Mouse (Mus musculus) mesoderm, embryonic 11.5 days (tissue): ENCODE measurements around the gene Arrb1.

ENCODE experiments used
- DNase-seq: peaks from one replicate; pipeline ENCODE4 v3.0.0-alpha.2; 2012; ENCODE audit warnings: low read depth, low spot score

Arrb1 gene

DNA sequence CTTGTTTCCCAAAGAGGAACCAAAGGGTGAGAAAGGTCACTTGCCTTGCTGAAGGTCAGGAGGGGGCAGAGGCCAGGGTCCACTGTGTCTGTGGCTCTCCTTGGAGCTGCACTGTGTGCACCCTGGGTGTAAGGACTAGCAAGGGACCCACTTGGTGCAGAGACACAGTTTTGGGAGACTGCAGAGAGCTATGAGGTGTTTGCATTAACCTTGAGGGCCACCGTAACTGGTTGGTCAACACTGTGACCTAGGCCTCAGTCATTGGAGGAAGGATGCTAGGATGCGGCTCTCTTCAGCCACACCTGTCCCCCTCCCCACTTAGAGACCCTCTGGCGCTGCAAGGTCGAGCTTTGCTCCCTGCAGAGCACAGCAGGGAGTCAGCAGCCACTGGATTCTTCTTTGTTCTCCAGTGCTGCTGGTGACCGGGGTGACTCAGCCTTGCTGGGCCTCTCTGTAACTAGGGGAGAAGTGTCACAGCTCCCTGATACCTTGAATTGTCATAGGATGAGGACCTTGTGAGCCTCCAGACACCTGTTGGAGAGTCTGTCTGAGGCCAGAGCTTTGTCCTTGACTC is 2.0 kb downstream of the Arrb1 start:
- no peak for DNase-seq

DNA sequence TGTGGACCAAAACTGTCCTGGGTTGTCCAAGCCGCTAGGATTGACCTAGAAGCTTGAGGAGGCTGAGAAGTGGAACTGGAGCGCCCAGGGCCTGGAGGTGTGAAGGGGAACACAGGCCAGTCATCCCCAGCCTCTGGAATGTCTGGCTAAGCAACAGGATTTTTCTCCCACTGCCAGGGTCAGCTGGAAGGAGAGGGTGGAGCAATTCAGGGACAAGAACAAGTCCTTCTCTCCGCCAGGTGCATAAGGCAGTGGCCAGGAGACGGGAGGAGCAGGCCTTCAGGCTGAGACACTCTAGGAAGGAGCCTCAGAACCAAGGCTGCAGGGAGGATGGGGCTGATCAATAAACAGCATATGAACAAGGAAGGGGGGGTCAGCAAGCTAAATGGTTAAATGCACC is 3.2 kb downstream of the Arrb1 start:
- DNase-seq, result no peak

DNA sequence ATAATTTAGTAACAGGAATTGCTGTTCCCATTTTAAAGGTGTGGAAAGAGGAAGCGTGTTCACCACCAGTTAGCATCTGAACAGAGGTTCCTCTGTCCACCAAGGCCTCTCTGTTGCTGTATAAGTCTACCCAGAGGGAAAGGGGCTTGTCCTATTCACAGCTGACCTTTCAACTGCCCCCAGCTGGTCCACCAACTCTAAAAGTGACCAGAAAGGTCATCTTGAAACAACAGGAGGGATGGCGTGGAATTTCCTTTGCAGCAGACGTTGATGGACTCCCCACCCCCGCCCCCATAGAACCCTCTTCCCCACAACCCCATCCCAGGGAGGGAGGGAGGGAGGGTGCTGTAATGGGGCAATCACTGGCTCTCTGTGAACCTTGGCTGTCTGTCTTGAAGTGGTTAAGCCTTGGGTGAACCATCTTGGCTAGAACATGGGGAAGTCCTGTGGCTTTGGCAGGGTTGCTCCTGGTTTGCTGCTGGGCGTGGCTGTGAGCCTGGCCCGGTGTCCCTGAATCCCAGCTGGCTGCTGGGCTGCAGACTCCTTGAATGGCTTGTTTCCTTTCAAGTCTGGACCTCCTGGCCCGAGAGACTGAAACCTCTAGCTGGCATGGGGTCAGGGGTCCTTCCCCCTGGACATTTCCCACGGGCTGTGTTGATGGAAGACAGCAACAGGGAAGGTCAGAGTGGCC is 4.1 kb downstream of the Arrb1 start:
- DNase-seq, result peak; percentile 50

DNA sequence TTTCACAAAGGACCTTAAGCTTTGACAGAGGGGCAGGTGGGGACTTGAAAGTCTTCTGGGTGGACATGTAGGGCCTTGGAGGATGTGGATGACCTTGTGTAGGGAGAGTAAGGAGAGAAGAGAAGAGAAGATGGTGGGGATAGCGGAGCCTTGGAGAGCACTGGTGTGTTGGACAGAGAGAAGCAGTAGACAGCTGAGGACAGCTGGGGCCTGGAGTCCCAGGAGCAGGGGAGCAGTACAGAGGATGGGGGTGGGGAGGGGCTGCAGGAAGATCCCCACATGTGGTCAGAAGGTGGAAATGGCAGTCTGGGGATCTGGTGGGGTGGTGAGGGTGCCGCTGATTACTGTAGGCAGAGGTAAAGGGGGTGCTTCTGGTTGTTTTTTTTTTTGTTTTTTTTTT is 4.8 kb downstream of the Arrb1 start:
- DNase-seq, result no peak

DNA sequence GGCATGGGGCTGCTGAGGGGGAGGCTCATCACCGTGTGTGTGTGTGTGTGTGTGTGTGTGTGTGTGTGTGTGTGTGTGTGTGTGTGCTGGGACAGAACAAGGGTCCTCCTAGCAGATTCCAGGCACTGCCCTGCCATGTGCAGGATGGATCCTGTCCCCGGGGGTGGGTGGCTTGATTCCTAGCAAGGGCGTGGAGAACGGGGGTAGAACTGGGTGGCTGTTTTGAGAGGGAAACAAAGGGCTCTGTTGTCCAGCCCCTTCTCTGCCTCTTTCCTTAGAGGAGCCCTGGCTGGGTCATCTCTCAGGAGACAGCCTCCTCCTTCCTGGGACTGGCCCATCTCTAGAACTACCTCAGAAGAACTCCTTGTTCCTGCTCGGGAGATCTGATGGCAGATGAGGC is 5.9 kb downstream of the Arrb1 start:
- DNase-seq, result no peak

DNA sequence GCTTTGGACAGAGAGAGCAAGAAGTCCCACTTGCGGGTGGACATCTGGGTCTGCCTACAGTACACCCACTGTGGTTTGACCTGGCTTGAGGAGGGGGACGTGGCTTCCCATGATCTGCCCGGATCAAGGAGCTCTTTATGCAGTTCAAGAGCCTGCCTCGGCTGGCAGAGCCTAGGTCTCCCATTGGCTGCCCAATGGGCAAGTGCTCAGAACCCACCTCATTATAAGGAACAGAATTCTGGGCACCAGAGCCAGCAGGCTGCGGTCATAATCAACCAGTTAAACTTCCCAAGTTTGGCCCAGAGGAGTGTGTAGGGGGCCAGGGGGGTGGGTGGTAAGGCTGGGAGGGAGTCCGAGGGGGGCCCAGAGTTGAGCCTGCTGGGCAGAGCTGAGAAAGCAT is 9.0 kb downstream of the Arrb1 start:
- no peak for DNase-seq

DNA sequence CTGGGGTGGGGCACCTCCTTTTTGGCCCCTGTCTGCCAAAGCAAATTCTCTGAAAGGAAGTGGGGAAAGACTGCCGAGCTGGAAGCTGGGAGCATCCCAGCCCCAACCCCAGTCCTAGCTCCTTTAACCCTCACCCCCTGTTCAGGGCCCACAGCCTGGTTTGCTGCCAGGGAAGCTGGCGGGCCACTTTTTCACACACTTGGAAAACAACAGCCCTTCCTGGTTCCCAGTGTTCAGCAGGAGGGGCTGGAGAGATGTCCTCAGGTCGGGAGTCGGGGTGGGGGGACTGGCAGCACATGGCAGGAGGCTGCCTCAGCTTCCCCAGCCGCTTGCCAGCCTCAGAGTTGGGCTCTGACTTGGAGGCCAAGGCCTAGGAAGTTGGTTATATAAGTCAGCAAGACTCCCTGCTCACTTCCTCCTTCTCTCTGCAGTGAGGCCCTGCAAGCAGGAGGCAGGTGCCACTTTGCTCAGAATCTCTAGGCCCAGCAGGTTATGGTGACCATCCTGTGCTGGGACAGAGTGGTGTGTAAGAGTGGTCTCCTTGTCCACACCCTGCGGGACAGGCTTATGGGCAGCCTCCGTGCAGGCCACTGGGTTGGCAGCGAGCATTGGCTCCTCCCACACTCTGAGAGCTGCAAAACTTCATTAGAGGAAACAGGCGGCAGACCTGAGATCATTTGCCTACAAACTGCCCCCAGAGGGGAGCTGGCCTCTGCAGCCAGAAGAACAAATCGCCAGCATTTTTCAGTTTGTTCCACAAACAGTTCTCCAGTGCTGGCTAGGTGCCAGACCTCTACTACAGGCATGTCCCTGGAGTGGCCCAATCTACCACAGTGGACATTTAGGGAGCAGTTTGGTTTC is 10.8 kb downstream of the Arrb1 start:
- DNase-seq, result no peak

DNA sequence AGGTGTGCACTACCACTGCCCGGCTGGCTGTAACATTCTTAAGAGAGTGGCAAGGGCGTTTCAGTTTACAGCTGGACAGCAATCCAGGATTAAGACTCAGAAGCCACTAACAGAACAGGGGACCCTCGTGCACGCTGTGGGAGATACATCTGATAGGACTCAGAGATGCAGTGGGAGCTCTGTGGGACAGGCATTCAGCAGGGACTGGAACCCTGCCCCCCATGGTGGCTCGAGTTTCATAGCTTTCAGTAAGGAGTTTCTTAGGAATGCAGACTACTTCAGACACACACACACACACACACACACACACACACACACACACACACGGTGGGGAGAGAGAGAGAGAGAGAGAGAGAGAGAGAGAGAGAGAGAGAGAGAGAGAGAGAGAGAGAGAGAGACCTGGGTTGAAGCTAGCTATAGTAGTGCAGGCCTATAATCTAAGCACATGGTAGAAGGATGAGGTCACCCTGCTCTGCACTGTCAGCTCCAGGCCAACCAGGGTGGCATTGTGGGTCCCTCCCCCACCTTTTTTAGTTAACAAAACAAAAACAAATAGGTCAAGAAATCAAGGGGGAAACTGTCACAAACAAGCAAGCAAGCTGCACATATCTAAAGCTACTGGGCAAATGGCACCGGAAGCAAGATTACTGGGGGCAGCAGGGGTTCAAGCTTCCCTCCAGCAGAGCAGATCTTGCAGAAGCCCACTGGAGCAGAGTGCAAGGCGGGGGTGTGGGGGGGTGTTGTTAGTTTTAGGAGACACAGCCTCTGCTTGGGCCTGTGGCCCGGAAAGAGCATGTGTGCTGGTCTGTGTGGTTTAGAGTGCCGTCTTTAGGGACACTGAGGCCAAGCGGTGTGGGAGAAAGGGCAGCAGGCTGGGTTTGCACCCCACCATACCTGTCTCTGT is 12.6 kb downstream of the Arrb1 start:
- no peak for DNase-seq

DNA sequence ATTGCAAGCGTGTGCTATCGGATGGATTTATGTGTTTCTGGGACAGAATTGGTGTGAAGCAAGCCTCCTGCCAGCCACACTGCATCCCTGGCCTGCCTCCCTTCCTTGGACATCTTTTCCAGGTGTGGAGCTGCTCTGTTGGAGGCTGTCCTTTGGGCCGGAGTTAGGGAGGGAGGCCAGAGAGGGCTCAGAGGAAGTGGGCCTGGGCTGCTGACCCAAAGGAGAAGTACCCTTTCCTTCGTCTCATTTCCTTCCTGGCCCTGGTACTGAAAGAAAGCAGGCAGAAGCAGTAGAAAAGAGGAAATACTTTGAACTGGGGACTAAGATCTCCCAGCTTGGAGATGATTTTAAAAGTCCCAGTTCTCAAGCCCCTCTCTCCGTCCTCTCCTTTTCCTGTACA is 14.4 kb downstream of the Arrb1 start:
- no peak for DNase-seq

DNA sequence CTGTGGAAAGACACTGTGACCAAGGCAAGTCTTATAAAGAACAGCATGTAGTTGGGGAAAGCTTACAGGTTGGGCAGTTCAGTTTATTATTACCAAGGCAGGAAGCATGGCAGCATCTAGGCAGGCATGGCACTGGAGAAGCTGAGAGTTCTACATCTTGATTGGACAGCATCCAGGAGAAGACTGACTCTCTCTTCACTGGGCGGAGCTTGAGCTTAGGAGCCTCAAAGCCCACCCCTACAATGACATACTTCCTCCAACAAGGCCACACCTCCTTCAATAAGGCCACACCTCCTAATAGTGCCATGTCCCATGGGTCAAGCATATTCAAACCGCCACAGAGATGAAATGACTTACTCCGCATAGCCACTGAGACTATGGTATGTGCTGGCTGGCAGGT is 16.4 kb downstream of the Arrb1 start:
- no peak for DNase-seq

DNA sequence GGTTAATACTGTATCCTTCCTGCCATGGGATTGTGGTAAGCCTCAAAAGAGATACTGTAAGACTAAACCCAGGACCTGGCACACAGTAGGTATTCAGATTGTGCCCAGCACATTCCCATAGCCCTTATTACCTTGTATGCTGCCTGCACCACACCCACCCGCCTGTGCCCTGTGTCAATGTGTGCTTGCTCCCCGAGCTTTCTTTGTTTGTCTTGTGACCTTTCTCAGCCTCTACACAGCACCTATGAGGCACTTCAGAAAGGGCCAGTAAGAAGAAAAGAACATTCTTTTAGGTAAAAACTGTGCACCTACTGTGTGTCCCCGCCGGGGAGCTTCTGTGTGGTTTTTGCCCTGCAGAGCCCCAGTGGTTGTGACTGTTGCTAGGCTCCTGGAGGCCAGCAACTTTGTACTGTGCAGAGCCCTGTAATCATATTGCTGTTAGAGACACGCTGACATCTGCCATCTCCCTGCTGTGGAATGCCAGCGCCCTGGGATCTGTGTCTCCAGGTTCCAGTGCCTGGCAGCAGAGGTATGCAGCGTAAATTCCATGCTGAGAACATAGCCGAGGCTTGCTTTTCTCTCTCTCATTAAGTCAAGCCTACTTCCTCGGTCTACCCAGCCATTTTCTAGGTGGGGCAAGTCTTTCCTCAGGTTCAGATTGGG is 18.1 kb downstream of the Arrb1 start:
- DNase-seq, result peak; percentile 77

DNA sequence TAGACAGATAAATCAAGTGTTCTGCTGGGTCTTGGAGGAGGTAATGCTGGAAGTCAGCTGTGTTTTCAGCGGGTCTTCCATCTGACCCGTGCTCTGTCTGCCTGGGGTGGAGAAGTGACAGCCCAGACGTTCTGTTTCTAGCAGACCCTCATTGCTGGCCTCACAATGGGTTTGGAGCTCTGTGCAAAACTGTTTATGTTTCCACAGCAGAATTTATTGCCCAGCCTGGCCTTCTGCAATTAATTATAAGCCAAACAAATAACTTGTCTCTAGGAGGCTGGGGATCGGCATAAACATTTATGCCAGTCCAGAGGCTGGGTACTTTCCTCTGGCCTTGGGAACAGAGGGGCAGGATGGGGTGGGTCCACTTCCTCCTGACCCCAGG is 18.6 kb downstream of the Arrb1 start:
- DNase-seq, result no peak

DNA sequence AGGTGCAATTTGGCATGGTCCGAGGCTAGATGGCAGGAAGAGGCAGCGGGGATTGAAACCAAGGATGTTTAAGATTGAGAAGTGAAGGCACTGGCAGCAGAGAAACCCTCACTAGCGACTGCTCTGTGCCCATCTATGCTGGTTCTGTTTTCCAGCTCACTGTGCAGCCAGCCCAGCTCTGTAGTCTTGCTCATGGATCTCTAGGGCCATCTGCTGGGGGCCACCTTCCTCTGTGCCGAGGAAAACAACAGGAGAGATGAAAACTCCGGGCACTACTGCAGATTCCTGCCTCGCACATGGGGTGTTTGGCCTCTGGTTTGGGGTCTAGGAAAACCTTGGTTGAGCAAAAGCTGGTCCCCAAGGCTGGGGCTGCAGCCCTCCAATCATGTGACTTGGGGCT is 20.6 kb downstream of the Arrb1 start:
- no peak for DNase-seq

DNA sequence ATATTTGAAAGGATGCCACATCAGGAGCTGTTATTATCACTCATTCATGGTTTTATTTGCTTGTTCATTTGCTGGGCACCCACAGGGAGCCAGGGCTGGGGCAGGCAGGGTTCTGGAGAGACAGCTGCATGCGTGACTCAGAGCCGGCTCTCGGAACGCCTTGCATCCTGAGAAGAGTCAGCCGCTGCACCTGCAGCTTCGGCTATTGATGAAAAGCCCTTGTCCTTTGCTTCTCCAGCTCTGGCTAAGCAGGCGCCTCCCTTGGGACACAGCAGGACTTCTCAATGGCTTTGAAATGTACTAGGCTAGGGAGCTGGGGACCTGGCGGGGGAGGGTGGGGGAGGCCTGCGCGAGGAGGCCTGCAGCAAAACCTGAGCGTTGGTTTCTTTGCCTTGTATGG is 23.8 kb downstream of the Arrb1 start:
- no peak for DNase-seq

DNA sequence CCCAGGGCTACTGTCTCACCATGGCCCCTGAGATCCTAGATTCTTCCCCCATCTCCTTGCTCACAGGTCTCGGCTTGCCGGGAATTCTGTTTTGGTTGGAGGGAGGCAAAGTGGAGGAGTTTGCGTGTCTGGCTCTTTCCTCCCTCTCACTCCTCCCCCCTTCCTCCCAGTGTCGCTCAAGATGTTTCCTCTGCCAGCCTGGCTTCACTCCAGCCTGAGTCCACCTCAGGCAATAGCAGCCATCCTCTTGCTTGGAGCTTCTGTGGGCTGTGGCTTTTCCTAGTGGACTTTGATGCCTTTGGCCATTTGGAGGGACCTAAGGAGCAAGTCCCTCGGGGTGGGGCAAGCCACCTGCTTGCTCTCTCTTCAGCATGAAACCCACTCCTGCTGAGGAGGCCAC is 27.2 kb downstream of the Arrb1 start:
- DNase-seq, result no peak

DNA sequence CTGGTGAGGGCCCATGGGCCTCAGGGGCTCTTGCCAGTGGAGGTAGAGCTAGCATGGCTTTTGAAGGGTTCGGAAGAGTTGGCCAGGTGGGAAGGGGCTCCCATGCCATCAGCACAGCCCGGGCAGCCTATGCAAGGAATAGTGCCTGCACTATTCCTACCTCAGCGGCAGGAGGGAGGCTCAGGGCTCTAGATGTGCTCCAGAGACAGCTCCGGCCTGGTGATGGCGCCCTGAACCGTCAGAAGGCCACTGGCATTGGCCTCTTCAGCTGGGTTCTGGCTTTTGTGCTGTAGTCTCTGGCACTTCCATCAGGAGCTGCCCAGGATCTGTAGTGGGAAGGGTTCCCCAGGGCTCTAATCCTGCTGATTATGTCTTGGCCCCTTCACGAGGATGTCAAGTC is 28.0 kb downstream of the Arrb1 start:
- DNase-seq, result no peak

DNA sequence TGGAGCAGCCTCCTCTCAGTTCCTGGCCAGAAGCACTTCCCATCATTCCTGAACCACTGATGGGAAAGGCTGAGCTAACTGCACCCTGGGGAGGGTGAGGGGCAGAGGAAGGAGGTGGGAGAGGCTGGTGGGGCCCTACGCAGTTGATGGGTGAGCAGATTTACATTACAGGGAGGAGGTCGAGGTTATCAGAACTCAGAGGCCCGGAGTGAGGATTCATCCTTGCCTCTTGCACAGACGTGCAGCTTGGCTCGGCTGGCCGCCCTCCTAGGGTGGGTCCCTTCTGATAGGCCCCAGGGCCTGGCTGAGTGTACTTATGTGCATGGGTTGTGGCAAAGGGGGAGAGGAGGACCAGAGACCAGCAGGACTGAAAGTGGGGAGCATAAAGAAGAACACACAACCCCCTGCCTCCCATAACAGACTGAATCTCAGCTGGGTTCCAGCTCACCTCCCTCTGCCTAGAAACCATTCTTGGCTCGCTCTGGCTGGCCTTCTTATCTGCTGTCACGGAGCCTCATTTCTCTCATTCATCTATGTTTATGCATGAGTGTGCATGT is 30.1 kb downstream of the Arrb1 start:
- no peak for DNase-seq

DNA sequence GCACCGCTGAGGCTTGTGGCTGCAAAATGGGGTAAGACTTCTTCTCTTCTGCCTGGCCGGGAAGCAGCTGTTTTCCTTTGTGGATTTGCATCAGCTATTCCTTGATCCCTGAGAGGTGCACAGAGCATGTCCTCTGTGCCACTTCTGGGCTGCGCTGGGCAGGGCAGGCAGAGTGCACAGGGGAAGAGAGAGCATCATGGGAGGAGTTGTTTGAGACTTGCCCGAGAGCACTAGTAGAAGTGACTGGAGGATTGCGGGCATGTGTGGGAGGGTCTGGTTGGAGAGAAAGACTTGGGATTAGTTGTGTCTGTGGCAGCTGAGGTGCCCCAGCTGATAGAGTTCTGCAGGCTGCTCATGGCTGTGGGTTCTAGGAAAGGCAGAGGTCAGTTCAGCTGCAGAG is 35.4 kb downstream of the Arrb1 start:
- no peak for DNase-seq

DNA sequence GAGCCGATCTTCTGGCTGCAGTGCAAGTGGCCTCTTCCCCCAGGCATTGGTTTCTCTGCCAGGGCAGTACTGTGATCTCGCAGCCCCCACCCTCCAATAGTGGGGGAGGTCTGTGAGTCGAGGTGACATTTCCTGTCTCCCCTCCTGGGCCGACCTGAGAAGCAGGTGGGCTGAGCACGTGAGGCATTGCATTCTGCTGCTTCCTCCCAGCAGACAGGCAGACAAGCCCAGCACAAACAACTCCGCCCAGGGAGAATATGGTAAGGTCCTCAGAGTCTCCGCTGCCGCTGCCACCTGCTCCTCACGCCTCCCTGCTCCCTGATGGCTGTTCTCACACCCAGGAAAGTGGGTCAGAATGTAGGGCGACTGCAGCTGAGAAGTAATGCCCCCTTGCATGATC is 37.7 kb downstream of the Arrb1 start:
- DNase-seq, result no peak

DNA sequence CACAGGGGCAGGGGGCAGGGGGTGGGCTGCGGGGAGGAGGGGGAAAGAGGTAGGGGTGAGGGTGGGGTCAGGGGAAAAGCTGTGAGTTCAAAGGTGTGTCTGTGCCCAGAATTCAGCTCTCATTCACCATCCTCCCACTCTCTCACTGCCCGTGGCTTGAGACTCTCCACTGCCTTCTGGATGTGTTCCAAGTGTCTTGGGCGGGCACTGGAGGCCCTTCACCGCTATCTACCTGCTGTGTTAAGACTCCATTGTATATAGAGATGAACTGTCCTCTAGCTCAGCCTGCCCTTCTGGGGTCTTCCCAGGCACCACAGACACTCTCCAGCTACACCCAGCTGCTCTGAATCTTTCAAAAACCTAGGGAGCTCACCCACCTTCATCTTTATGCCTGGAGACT is 38.1 kb downstream of the Arrb1 start:
- DNase-seq, result no peak

DNA sequence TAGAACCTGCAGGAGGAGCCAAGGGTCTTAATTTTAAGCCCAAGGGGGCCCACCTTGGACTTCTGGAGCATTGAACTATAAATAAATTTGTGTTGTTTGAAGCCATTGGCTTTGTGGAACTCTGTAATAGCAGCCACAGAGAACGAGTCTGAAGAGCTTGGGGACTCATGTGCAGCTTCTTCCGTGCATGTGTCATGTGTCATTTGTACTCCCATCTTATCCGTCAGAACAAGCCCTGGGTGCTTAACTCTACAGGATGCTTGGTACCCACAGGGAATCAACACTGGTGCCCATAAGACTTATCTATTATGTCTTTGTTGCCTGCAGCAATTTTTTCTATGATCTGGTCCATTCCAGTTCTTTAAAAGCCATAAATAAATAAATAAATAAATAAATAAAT is 43.0 kb downstream of the Arrb1 start:
- no peak for DNase-seq
